Mouse (Mus musculus): ENCODE data around the gene Cycs.
A peak's percentile ranks its signal among the peaks of the same experiment; 100 is the strongest.

Cycs gene

GRCm38 (mm10) chr6:50545412-50546043, 20.8 kb downstream of the Cycs start:
- DNase-seq (ENCODE audit: low read depth, low spot score): peak; percentile 59

- DNase-seq (ENCODE audit: low read depth, low spot score): no peak
These were observed 23.8 kb downstream of the Cycs start for GRCm38 (mm10) chr6:50542535-50542934.

- DNase-seq (ENCODE audit: low read depth, low spot score): no peak
These were observed 26.7 kb downstream of the Cycs start for GRCm38 (mm10) chr6:50539641-50540040.

- peak; percentile 92 for DNase-seq (ENCODE audit: low read depth, low spot score)
These were observed 29.9 kb downstream of the Cycs start for GRCm38 (mm10) chr6:50536461-50536892.

- DNase-seq (ENCODE audit: low read depth, low spot score): no peak
These were observed 31.0 kb downstream of the Cycs start for GRCm38 (mm10) chr6:50535346-50535745.

GRCm38 (mm10) chr6:50531920-50532319, 34.4 kb downstream of the Cycs start:
- DNase-seq (ENCODE audit: low read depth, low spot score): peak; percentile 39

- DNase-seq (ENCODE audit: low read depth, low spot score): no peak
These were observed 35.3 kb downstream of the Cycs start for GRCm38 (mm10) chr6:50531003-50531402.

- DNase-seq (ENCODE audit: low read depth, low spot score): no peak
These were observed 37.1 kb downstream of the Cycs start for GRCm38 (mm10) chr6:50529194-50529593.

- DNase-seq (ENCODE audit: low read depth, low spot score): no peak
These were observed 38.9 kb downstream of the Cycs start for GRCm38 (mm10) chr6:50527416-50527815.

GRCm38 (mm10) chr6:50526597-50527024, 39.7 kb downstream of the Cycs start:
- peak; percentile 79 for DNase-seq (ENCODE audit: low read depth, low spot score)

GRCm38 (mm10) chr6:50525846-50526245, 40.5 kb downstream of the Cycs start:
- DNase-seq (ENCODE audit: low read depth, low spot score): no peak

GRCm38 (mm10) chr6:50524261-50524896, 42.0 kb downstream of the Cycs start:
- no peak for DNase-seq (ENCODE audit: low read depth, low spot score)

GRCm38 (mm10) chr6:50522772-50523171, 43.6 kb downstream of the Cycs start:
- DNase-seq (ENCODE audit: low read depth, low spot score): no peak

GRCm38 (mm10) chr6:50521532-50522135, 44.7 kb downstream of the Cycs start:
- DNase-seq (ENCODE audit: low read depth, low spot score): no peak

GRCm38 (mm10) chr6:50520139-50520538, 46.2 kb downstream of the Cycs start:
- no peak for DNase-seq (ENCODE audit: low read depth, low spot score)

GRCm38 (mm10) chr6:50518371-50518770, 48.0 kb downstream of the Cycs start:
- no peak for DNase-seq (ENCODE audit: low read depth, low spot score)
